Mouse (Mus musculus) bone marrow macrophage, adult 2 months (primary cell): ENCODE data around the gene Kdm1b.

Experiments used
- CTCF ChIP-seq: IDR thresholded peaks from 2 replicates; pipeline ENCODE4 v1.5.1; 2012; ENCODE audit warnings: low read depth, mild to moderate bottlenecking, low read length, moderate library complexity
- POLR2A ChIP-seq: IDR thresholded peaks from 2 replicates; pipeline ENCODE4 v1.6.1; 2012; ENCODE audit warnings: mild to moderate bottlenecking, low read depth, low read length, borderline replicate concordance

DNA sequence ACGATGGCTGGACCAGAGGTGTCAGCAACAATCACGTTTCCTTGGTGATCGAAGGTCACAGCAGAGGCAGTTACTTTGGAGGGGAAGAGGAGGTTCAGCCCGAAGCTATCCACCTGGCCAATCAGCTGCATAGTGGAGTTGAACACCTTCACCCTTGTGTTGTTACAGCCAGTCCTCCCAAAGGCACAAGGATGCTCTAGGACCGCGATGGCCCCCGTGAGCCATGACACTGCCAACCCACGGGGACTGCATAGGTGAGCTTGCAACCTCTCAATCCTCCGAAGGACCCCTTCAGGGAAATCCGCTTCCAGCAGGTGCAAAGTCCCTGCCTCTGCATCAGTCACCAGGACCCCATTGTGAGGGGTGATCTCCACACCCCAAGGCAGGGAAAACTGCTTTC lies 29.6 kb upstream of the Kdm1b start:
- no peak for TF ChIP-seq POLR2A
- TF ChIP-seq CTCF: no peak
